Mouse (Mus musculus) liver, adult (tissue): ENCODE measurements around the gene Rps6kb1.

Experiments
- GATA4 ChIP-seq: IDR thresholded peaks from 2 replicates; pipeline ENCODE4 v1.6.1; 2014; ENCODE audit warnings: mild to moderate bottlenecking, low read length; ENCODE audit not compliant: insufficient replicate concordance

Rps6kb1 gene

DNA sequence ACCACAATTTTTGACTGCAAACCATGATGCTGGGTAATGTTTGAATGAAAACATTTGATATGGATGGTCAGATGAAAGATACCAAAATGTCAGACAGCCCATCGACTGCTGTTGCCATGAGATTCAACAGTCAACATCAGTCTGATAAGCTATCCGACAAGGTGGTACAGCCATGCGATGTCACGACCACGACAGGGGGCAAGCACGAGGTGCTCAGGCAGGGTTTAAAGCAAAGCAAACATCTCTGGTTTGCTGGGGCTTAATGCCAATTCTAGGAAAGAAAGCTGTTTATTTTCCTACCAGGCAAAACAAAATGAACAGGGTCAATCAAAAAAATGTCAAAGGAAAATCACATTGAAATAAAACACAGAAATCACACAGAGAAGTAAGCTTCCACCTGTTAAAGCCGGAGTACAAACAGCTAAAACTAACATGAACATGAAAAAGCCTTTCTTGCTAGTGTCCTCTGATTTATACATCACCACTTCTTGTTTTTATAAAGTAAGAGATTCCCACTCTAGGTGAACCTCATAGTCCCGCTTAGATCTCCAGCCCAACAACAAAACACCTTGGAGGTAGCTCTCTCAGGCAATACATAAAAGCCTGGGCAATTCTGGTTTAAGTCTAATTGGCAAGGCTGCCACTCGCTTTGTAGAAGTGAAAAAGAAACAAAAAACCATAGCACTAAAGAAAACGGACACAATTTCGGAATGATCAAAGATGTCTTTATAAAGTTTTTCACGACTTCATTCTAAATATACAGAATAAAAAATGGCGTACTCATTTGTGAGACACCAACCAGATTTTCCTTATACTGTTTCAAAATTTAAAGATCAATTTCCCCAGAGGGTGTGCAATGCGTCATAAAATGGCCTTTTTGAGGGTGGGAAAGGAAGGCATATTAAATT is 39.6 kb upstream of the Rps6kb1 start:
- TF ChIP-seq GATA4: no peak

DNA sequence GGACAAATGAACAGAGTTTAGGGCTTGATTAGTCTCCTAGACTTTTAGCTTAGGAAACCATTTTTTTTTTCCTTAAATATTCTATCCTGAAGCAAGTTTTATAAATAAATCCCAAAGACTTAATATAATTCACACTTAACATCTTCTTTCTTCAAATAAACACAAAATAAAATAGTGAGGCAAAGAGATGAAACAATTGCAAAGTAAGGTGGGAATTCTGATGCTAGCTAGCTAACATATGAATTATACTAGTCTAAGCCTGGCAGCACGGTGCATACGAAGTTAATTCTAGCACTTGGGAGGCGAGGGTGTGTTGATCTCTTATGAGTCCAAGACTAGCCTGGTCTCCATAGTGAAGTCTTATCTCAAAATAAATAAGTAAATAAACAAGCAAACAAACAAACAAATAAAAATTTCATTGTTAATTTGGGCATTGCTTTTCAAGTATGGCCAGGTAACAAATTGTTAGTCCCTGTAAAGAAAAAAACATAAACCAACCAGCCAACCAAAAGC is 38.8 kb upstream of the Rps6kb1 start:
- TF ChIP-seq GATA4: no peak

DNA sequence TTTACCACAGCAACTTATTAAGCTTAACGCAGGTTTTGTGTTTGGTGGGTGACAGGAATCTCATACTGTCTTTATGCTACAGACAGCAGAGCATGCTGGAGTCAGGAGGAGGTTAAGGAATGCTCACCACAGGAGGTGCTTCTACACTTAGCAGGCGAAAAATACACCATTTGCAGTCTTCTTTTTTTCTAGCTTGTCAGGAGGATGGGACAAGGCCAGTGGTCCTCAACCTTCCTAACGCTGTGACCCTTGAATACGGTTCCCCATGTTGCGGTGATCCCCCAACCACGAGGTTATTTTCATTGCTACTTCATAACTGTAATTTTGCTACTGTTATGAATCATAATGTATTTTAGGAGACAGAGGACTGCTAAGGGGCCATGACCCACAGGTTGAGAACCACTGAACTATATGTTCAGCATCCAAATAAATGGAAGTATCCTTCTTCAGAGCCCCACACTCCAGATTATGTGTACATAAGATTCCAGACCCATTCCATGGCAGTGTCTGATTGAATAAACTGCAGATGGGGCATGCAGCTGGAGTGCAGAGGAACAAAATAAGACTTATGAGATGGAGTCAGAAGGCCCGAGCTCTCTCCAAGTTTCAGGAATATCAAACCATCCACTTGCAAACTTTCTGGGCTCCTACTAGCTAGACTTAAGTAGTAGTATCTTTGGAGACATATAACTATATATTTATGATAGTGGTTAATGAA is 38.1 kb upstream of the Rps6kb1 start:
- no peak for TF ChIP-seq GATA4

DNA sequence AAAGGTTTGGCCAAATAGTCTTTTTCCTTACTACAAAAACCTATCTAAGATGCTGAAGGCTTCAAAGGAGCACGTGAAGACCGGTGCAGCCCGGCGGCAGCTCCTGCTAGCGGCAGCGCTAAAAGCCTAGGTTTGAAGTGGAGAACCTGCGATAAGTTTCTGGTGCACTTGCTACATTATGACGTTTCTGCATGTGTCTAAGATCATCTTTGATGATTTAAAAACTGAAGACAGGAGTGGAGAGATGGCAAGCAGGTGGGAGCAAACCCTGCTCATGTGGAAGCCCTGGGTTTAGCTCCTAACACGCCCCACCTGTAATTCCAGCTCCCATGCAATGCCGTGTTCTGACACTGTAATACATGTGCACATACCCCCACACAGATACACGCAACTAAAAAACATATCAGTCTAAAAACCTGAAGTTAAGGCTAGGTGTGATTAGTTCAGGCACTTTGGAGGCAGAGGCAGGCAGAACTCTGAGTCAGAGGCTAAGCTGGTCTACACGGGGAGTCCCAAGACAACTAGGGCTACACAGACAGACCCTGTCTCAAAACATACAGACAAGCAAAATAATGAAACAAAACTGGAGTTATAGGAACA is 37.4 kb upstream of the Rps6kb1 start:
- no peak for TF ChIP-seq GATA4

DNA sequence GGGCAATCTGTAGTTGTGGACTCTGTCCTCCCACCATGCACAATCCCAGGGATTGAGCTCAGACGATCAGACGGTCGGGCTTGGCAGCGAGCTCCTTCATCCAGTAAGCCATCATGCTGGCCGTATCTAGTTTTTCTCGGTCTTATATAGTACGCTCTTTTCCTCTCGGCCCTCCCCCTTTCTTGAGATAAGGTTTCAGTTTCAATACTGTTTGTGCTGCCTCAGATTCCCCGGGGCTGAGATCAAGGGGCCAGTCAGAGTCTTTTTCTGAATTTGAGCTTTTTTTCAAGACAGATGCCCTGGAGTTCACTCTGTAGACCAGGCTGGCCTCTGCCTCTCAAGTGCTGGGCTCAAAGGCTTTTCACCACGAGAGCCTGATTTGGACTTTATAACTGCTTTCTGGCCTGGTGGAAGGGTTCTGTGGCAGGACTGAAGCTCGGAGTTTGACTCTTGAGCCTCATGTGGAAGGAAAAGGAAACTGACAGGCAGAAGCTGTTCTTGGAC is 36.7 kb upstream of the Rps6kb1 start:
- peak; percentile 86; the same call in 1 of the 2 replicates for TF ChIP-seq GATA4

DNA sequence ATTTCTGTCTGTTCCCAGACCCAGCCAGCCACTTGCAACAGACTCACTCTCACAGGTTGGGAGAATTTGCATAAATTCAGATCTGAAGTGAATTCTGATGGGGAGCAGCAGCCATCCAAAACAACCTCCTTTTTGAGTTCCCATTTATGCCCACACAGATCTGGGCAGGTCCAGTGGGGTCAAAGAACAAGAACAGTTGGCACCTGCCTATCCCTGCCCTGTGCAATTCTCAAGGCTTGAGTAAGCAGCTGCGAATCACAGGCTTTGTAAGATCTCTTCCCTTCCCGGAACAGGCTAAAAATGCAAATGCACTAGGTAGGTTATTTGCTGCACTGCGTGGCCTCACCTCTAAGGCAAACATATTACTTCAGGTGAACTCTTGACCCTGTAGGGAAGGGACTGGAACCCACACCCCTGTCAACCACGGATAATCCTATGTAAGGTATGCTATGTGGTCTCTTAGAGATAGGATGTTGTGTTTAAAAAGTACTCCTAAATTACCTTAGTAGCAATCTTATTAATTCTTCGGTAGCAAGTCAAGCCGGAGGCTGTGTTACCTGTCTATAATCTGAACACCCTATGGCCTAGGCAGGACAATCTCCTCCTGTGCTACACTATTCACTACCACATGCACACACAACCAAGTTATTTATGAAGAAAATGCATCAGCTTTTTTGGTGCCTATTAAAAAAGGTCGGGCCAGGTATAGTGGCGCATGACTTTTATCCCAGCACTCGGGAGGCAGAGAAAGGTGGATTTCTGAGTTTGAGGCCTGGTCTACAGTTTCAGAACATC is 35.9 kb upstream of the Rps6kb1 start:
- no peak for TF ChIP-seq GATA4

DNA sequence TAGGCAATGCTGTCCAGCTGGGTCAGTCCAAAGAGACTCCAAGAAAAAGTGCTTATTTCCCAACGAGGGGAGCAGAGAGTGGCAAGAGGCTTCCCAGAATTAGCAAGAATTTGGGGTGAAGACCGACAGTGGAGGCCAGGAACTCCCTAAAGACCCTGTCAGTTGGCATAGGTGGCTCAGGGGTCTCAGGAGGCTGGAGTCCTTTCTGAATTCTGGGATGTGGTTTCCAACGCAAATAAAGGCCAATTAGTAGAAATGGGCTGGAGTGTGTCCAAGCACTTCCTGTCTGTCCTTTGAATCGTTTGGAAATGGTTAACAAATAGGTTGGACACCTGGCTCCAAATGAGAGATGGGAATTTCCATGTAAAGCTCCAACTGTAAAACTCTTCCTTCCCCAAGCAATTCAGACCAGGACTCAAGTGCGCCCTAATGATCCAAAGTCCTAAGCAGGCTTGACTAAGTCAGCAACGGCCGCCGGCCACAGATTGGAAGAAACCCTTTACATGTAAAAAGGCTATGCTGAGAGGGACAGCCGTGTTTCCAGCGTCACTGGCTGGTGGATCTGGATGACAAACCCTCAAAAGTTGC is 35.2 kb upstream of the Rps6kb1 start:
- no peak for TF ChIP-seq GATA4

DNA sequence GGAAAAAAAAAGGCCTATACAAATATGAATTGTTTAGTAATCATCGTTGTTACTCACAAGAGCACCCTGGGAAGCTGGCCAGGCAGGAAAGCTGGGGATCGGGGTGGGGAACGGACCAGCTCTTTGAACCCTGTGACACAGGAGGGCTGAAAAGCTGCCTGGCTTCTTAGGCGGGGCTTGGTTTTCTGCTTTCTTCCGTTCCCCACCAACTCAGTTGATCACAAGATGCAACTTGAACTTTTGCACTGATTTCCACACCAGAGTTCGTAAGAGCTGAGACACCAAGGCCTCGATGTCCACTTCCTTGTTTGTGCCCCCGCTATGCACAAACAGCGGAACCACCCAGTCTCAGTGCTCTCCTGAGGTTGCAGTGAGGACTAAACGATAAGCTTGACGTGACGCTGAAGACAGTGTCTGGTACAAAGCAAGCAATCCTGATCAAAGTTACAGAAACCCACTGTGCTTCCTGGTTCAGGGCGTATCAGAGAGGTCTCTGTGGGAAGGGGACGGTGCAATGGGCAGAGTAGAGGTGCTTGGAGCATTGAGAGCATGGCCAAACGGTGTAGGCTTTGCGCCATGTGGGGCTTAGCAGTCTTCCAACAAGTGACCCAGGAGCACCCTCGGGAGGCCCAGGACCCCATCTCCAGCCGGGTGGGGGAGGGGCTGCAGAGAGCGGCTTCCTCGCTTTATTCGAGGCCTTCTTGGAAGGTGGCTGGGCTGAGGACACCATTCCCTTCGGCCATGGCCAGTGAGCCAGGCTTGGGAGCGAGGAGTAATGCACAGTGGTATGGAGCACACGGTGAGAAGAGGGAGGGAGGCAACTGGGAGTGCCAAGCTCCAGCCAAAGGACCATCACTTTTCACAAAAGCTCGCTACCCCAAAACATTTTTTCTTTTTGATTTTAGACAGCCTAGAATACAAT is 34.5 kb upstream of the Rps6kb1 start:
- no peak for TF ChIP-seq GATA4

DNA sequence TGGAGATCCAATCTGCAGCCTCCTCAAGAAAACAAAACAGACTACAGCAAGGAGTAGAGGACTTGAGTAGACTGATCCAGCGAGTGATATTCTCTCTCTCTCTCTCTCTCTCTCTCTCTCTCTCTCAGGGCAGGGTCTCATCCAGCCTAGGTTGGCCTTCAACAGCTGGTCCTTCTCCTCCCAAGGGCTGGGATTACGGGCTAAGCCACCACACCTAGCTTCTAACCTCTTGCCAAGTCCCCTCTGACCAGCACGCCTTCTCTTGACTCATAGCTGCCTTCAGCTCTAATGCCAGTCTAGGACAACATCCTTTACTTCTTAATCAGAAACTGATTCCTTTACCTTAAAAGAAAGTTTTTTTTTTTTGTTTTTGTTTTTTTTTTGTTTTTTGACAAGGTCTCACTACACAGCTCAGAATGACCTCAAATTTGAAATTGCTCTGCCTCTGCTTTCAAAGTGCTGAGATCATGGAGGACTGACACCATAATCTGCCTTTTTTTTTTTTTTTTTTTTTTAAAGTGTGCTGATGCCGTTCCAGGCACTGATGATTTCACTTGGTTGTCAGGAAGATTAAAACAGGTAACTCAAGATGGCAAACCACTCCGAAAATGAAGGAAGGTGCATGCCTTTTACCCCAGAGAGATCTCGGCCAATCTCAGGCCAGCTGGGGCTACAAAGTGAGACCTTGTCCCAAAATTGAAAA is 33.7 kb upstream of the Rps6kb1 start:
- no peak for TF ChIP-seq GATA4

DNA sequence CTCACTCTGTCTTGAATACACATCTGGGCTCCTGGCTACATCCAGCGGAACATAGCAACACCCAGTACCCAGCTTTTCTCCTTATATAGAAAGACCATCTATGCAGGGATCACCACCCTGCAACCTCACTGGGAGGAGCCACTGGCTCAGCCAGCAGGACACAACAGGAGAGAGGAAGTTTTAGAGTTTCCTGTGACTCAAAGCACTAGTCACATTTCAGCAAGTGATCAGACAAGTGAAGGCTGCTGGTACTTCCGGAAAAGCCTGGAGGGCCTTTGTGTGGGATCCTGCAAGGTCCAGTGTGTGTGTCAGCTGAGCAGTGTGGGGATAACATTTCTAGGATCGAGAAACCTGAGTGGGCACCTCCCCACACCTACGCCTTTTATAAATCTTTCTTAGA is 32.6 kb upstream of the Rps6kb1 start:
- no peak for TF ChIP-seq GATA4

DNA sequence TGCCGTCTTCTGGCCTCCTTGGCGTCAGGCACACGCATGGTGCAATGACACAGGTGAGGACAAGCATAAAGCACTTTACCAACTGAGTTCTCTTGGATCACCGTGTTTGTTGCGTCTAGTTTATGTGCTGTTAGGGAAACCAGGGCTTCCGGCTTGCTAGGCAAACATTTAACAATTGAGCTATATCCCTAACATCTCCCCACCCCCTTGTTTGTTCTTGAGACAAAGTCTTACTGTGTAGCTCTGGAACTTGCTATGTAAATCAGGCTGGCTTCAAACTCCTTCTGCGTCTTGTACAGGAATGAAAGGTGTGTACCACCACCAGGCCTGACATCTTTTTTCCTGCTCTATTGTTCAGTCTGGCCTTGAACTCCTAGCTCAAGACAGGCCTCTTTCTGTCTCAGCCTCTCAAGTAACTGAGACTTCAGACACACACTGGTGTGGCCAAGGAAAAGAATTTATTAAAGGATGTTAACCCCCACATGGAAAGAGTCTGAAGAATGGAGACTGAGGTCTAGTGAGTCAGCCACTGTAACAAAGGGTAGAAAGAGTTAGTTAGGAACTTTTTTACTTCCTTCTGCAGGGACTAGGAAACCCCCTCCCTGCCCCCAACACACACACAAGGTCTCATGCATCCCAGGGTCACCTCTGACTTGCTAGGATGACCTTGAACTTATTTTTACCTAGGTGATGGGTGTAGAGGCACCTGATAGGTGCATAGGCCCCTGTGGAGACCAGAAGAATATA is 31.2 kb upstream of the Rps6kb1 start:
- no peak for TF ChIP-seq GATA4

DNA sequence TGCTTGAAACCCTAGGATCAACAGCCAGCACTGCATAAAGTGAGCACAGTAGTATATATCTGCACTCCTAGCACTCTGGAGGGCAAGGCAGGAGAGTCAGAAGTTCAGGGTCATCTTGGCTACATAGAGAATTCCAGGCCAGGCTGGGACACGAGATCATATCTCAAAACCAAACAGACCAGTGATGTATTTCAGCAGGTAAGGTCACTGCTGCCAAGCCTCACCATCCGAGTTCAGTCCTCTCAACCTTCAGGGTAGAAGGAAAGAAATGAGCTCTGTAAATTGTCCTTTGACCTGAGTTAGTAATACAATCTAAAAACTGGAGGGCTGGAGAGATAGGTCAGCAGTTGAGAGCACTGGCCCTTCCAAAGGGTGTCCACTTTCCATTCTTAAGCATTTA is 29.8 kb upstream of the Rps6kb1 start:
- TF ChIP-seq GATA4: 0 out of 2 replicates have a peak, but pooled peaks have one; percentile 7

DNA sequence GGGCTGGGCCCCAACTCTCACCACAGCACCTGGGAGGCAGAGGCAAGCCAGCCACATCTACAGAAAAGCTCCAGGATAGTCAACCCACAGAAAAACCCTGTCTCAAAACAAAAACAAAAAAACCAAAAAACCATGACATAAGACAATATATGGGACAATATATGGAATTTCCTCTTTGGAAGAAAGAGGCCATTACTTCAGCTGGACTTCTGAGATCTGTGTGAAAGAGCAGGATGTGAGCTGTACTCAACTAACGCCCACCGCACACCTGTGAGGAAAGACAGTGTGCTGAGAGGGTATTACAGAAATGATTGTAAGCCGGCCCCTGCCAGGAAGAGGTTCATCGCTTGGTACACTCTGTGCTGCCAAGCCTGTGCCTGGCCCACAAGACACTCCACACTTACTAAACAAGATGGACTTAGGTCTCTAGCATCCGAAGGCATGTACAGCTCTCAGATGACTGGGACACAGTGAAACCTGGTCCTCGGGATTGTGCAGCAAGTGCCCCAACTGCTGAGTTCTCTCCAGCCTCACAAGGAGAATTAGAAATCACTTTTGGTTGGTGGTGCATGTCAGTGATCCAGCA is 29.1 kb upstream of the Rps6kb1 start:
- no peak for TF ChIP-seq GATA4
